ENCODE assay signal across 8 mouse cellular contexts in the genomic region with DNA sequence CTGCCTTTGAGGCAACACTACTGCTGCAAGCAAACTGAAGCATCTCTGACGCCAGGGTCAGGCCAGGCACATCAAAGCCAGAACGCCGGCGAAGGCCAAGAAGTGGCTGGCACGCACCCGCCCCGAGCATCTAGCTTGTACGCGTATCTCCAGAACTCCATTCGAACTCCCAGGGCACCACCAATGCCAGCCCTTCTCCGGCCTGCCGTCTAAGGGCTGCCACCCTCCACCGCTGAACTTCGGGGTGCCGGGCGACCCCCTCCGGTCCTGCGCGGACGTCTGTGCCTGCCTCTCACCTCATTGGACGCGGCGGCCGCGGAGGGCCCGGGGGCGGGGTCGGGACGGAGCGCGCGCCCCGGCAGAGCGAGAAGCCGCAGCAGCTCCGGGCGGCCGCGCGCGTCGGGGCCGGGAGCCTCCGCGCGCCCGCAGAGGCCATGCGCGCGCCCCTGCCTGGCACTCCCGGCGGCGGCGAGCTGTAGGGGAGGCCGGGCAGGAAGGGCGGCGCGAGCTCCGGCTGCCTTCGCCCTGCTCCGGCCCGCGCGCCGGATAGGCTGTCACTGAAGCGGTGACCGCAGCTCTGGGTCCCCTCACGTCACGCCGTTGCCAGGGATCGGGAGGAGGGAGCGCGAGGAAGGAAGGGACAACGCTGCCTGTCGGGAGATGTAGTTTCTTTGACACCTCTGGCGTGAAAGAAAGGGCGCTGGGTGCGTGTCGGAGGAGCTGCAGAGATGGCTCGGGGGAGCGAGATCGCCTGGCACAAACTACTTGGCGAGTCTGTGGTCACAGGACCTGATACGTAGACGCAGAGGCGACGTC. TPM values are rescaled to one million over a fixed set of nuclear protein-coding genes. Genes with fewer than 3 reads are reported as not detected.
DNase-seq lines count a peak whose midpoint lies in the region; ATAC-seq and TF ChIP-seq lines count a peak whose summit lies in the region.

A gene (minus strand): TSS at position 596 of the 816 bp plus-strand sequence.

- H3K9me3 ChIP-seq in embryonic facial prominence, embryonic 13.5 days: no peaks in the 10 kb centered on the region
- H3K9me3 ChIP-seq in limb, embryonic 12.5 days: no peaks in the 10 kb centered on the region
- no peaks in the 10 kb centered on the region for H3K9me3 ChIP-seq in midbrain, embryonic 15.5 days

- WGBS in embryonic facial prominence, embryonic 13.5 days: under 1% methylated on average over 87 of the region's 87 CpGs
- 2% methylated on average over 72 of the region's 87 CpGs for WGBS in kidney, adult 2 months
- under 1% methylated on average over 86 of the region's 87 CpGs for WGBS in limb, embryonic 12.5 days
- WGBS in midbrain, embryonic 15.5 days: under 1% methylated on average over 86 of the region's 87 CpGs
- WGBS in spleen, adult 2 months: under 1% methylated on average over 81 of the region's 87 CpGs

- H3K36me3 ChIP-seq in embryonic facial prominence, embryonic 13.5 days: peaks cover 19% of the 10 kb centered on the region
- no peaks in the 10 kb centered on the region for H3K36me3 ChIP-seq in kidney, adult 2 months (ENCODE audit: control insufficient read depth, insufficient read depth, low read length)
- H3K36me3 ChIP-seq in limb, embryonic 12.5 days: peaks cover 11% of the 10 kb centered on the region
- H3K36me3 ChIP-seq in midbrain, embryonic 15.5 days (replicated peaks): peaks cover 4% of the 10 kb centered on the region; the same call in 1 of the 2 replicates
- no peaks in the 10 kb centered on the region; the same call in 1 of the 2 replicates for H3K36me3 ChIP-seq in spleen, adult 2 months (ENCODE audit: control insufficient read depth, insufficient read depth, low read length)

- no peaks in the 10 kb centered on the region for H3K27me3 ChIP-seq in embryonic facial prominence, embryonic 13.5 days
- no peaks in the 10 kb centered on the region for H3K27me3 ChIP-seq in kidney, adult 2 months (replicated peaks; ENCODE audit: control insufficient read depth, insufficient read depth, low read length)
- no peaks in the 10 kb centered on the region for H3K27me3 ChIP-seq in limb, embryonic 12.5 days
- no peaks in the 10 kb centered on the region for H3K27me3 ChIP-seq in midbrain, embryonic 15.5 days (replicated peaks)
- no peaks in the 10 kb centered on the region for H3K27me3 ChIP-seq in spleen, adult 2 months (ENCODE audit: control insufficient read depth, insufficient read depth, low read length)

- peaks cover 14% of the 10 kb centered on the region for H3K4me1 ChIP-seq in embryonic facial prominence, embryonic 13.5 days
- peaks cover 10% of the 10 kb centered on the region for H3K4me1 ChIP-seq in kidney, adult 2 months (ENCODE audit: control insufficient read depth, insufficient read depth, low read length)
- peaks cover 12% of the 10 kb centered on the region for H3K4me1 ChIP-seq in limb, embryonic 12.5 days (replicated peaks)
- peaks cover 24% of the 10 kb centered on the region for H3K4me1 ChIP-seq in midbrain, embryonic 15.5 days
- no peaks in the 10 kb centered on the region; the same call in 1 of the 2 replicates for H3K4me1 ChIP-seq in spleen, adult 2 months (ENCODE audit: control insufficient read depth, insufficient read depth, insufficient read length)

- H3K4me2 ChIP-seq in embryonic facial prominence, embryonic 13.5 days: peak within 1 kb of the TSS; percentile 89
- peak within 1 kb of the TSS; percentile 84 for H3K4me2 ChIP-seq in limb, embryonic 12.5 days
- peak within 1 kb of the TSS; percentile 70 for H3K4me2 ChIP-seq in midbrain, embryonic 15.5 days

- H3K9ac ChIP-seq in embryonic facial prominence, embryonic 13.5 days: peak within 1 kb of the TSS; percentile 85
- H3K9ac ChIP-seq in limb, embryonic 12.5 days (replicated peaks): peak within 1 kb of the TSS; percentile 72
- H3K9ac ChIP-seq in midbrain, embryonic 15.5 days: peak within 1 kb of the TSS; percentile 73

- peak; percentile 83 for TF ChIP-seq POLR2A in kidney, adult 2 months (IDR thresholded peaks at IDR 0.05; ENCODE audit: low read depth, low read length)
- TF ChIP-seq POLR2A in spleen, adult 2 months (IDR thresholded peaks at IDR 0.05; ENCODE audit: low read depth, low read length): peak; percentile 83

- peak within 1 kb of the TSS; percentile 70 for H3K4me3 ChIP-seq in embryonic facial prominence, embryonic 13.5 days
- H3K4me3 ChIP-seq in kidney, adult 2 months (ENCODE audit: insufficient read depth, low read depth, low read length): peak within 1 kb of the TSS; percentile 75
- H3K4me3 ChIP-seq in limb, embryonic 12.5 days (replicated peaks): peak within 1 kb of the TSS; percentile 68
- H3K4me3 ChIP-seq in midbrain, embryonic 15.5 days: peak within 1 kb of the TSS; percentile 79
- peak within 1 kb of the TSS; percentile 63 for H3K4me3 ChIP-seq in spleen, adult 2 months (ENCODE audit: extremely low read depth, insufficient read depth, insufficient read length)

- peak; percentile 88 for ATAC-seq in embryonic facial prominence, embryonic 13.5 days (ENCODE audit: insufficient number of reproducible peaks, insufficient read depth, low FRiP score, low TSS enrichment, low read depth)
- peak; percentile 94 for ATAC-seq in limb, embryonic 12.5 days (ENCODE audit: insufficient number of reproducible peaks, insufficient read depth, low FRiP score, low TSS enrichment, low read depth)
- peak; percentile 95 for ATAC-seq in midbrain, embryonic 15.5 days (replicated peaks)

- DNase-seq in 3134 (ENCODE audit: extremely low read depth, insufficient read length, low spot score): peak; percentile 95
- DNase-seq in adrenal gland, postnatal 36 days: peak; percentile 93 to 96
- peak; percentile 93 to 97 for DNase-seq in heart, adult 18-20 months
- DNase-seq in kidney, adult 2 months: peak; percentile 96
- DNase-seq in spleen, adult 2 months (ENCODE audit: low read depth in 1 of 2, low spot score in 2 of 2): peak; percentile 81 to 87

- H3K27ac ChIP-seq in embryonic facial prominence, embryonic 13.5 days: peak within 1 kb of the TSS; percentile 96
- H3K27ac ChIP-seq in kidney, adult 2 months (ENCODE audit: insufficient read depth, low read depth, low read length): peak within 1 kb of the TSS; percentile 80
- H3K27ac ChIP-seq in limb, embryonic 12.5 days: peak within 1 kb of the TSS; percentile 92
- peak within 1 kb of the TSS; percentile 96 for H3K27ac ChIP-seq in midbrain, embryonic 15.5 days
- peak within 1 kb of the TSS; percentile 84 for H3K27ac ChIP-seq in spleen, adult 2 months (ENCODE audit: insufficient read depth, low read length)

- TF ChIP-seq CTCF in kidney, adult 2 months (conservative IDR thresholded peaks at IDR 0.05; ENCODE audit: insufficient read depth, insufficient read length, low read depth, low read length): no peak
- no peak for TF ChIP-seq CTCF in spleen, adult 2 months (IDR thresholded peaks at IDR 0.05; ENCODE audit: extremely low read depth, insufficient read depth, insufficient read length, insufficient replicate concordance)

RNA-seq across cellular contexts. Expression of the gene that starts here (rescaled TPM):
- 10 to 100 TPM; 70.3 to 83.5 TPM for total RNA-seq in adrenal gland, postnatal 36 days (2021)
- polyA plus RNA-seq in embryonic facial prominence, embryonic 13.5 days (2015; fragmentation: Nextera tagmentation; extraction: Ambion mirVana): 13.1 and 16.2 TPM in 2 replicates
- 100 to 1,000 TPM; 365 to 392 TPM for total RNA-seq in heart, adult 18-20 months (2021)
- 58.7 and 72.3 TPM in 2 replicates for polyA plus RNA-seq in kidney, adult 2 months (2012; rRNA removed)
- polyA plus RNA-seq in limb, embryonic 12.5 days (2016; fragmentation: Nextera tagmentation; extraction: Ambion mirVana): 15.5 and 15.8 TPM in 2 replicates
- 42.6 and 44.2 TPM in 2 replicates for polyA plus RNA-seq in midbrain, embryonic 15.5 days (2015; fragmentation: Nextera tagmentation; extraction: Ambion mirVana)
- polyA plus RNA-seq in spleen, adult 2 months (2012; rRNA removed): 32.1 and 63.8 TPM in 2 replicates

Comparison
In these comparisons a context has a peak if more than half of its experiments do, and no peak if none do; other contexts are left out.
1. Peak in every context shown above with its lines: DNase-seq, ATAC-seq, H3K4me3 ChIP-seq and H3K27ac ChIP-seq.
2. RNA of the gene that starts here (total RNA-seq): 365 to 392 TPM in heart, adult 18-20 months; 70.3 to 83.5 TPM in adrenal gland, postnatal 36 days; every median in the first group is over 4 times any median in the second.